Mouse (Mus musculus): Measurements from ENCODE around the gene Triobp. TPM values are rescaled to one million over a fixed set of nuclear protein-coding genes. Genes with fewer than 3 reads are reported as not detected.

Gene Triobp
- total RNA-seq, 2 experiments from 2014 or later, result 36.7 to 40.3 TPM

DNA sequence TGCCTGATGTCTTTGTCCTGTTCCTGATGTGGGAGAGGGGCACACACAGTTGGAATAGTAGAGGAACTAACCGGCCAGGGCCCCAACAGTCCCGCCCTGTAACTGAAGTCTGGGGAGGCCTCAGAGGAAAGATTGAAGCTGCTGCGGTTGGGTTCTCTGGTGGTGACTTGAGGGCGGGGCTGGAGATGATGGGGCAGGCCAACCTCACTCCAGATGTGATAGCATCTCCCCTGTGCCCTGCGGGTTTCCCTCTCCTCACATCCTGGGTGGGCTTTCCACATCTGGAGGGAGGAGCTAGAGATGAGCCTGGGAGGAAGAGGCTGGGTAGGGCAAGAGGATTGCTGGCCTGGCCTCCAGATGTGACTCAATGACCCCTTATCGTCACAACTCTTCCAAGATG is 23.9 kb upstream of the Triobp start:
- DNase-seq, result no peak
- intact Hi-C loops (cut with DNase I), result no loop called here

DNA sequence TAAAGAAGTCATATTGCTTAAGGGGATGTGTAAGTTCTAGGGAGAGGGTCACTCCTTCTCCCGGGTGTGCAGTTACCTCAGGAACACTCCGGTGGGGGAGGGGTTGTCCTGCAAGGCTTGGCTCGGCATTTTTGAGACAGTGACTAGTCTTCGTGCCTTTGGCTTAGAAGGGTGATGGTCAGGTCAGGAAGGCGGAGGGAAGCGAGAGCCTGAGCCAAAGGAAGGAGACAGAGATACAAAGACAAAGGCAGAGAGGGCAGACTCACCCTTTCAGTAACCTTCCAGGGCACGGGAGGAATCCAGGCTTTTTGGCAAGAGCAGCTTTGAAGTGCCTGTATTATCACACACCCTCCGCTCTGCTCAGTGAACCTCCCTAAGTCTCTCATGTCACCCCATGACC is 22.4 kb upstream of the Triobp start:
- no peak for DNase-seq
- intact Hi-C loops (cut with DNase I), result no loop called here

DNA sequence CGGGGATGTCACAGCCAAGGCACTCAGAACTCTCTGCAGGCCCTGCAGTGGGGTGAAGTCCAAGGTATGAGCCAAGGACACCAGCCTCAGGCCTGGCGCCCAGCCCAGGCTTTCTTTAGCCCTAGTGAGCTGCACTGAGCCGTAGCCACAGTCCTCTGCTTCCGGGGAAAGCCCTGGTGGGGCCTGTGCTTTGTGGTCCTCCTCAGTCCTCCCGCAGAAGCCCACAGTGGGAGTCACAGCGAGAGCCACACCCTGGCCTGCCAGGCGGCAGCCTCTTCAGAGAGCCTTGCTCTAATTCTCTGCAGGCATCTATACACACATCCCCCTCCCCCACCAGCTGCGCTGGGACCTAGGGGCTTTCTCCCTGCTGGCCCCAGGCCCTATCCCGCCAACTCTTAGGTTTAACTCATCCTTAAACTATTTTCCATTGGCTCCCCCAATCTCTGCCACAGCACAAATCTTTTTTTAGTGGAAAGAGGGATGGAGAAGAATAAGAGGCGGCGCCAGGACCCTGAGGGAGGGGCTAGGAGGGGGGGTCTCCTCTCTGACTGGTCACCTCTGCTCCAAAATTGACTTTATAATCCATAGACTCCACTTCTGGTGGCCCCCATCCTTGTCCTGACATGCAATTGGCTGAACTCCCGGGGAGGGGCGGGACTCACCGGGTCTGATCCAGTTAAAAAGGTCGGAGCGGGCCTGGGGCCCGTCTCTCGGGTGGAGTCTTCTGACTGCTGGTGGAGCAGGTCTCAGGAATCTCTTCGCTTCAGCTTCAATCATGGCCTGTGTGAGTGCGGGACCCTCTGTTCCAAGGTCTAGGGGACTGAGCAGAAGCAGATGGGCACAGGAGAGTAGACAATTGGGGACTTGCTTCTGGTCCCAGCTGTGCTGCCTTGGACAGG is 21.3 kb upstream of the Triobp start, which contains the start of gene Lgals1:
TSS of gene Lgals1 (plus strand) at position 705 of the 899 bp plus-strand sequence.
- peak; percentile 89 for DNase-seq
- intact Hi-C loops (cut with DNase I), result no loop called here

DNA sequence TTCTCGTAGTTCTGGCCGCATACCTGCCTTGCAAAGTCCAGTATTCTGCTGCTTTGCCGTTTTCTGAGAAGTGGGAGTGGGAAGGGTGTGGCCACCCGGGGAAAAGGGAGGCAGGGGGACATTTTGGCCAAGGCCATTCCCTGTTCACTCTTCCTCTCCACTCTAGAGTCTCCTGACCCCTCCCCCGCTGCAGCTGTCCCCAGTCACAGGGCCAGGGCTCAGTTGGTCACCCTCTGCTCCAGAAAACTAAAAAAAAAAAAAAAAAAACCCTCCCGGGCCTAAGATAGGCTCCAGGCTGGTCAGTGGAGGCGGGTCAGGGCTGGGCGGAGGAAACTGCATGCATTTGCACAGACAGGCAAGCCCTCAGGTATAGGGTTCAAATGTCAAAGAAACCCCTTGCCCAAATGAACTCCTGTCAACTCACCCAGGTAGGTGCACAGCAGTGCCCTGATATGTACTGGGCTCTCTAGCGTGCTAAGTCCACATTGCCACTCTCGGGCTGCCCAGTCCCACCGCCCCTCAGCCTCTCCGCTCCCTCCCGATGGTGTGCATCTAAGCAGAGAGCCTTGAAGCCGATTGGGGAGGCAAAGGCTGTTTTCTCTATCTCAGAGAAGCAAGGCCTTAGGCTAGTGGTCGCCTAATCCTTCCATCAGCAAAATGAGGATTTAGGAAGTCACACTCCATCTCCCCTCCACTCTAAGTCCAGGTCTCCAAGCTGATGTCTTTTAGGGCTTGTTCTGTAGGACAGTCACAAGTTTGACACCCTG is 20.3 kb upstream of the Triobp start:
- DNase-seq, result peak; percentile 44 to 54
- intact Hi-C loops (cut with DNase I), result no loop called here

DNA sequence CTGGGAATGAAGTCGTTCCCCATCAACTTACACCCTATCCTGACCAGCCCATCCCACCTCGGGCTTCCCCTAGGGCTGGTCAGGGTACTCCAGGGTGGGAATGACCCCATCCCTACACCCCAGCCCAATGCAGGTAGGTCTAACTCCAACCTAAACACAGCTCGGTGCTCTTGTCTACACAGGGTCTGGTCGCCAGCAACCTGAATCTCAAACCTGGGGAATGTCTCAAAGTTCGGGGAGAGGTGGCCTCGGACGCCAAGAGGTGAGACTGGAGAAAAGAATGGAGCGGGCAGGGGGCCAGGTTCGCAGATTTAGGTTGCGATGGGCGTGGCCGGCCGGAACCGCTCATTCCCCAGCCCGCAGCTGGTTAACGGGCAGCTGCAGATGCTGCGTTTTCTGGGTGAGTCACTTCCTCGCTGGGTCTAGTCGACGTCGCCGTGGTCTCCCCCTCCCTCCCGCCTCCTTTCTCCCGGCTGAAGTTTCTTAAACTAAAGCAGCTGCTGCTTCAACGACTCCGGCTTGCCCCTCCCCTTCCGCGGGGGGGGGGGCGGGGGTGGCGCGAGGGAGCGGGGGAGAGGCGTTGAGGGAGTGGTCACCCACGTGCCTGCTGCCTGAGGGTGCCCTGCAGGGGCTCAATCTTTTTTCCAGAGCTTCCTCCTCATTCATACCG is 19.6 kb upstream of the Triobp start:
- DNase-seq, result peak; percentile 68 to 69
- intact Hi-C loops (cut with DNase I), result no loop called here

DNA sequence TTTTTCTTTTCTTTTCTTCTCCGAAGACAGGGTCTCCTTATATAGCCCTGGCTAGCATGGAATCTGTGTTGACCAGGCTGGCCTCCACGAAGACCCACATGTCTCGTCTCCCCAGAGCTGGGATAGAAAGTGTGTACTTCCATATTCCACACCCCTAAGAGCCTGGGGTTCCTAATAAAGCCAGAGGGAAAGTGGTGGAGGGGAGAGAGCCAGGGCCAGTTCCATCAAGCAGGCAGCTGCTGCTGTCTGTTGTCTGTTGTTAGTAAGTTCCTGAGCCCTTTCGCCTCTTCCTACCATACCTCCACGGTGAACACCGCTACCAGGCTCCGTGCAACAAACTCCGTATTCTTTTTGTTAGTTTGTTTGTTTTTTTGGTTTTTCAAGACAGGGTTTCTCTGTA is 19.0 kb upstream of the Triobp start:
- intact Hi-C loops (cut with DNase I), result no loop called here
- no peak for DNase-seq

DNA sequence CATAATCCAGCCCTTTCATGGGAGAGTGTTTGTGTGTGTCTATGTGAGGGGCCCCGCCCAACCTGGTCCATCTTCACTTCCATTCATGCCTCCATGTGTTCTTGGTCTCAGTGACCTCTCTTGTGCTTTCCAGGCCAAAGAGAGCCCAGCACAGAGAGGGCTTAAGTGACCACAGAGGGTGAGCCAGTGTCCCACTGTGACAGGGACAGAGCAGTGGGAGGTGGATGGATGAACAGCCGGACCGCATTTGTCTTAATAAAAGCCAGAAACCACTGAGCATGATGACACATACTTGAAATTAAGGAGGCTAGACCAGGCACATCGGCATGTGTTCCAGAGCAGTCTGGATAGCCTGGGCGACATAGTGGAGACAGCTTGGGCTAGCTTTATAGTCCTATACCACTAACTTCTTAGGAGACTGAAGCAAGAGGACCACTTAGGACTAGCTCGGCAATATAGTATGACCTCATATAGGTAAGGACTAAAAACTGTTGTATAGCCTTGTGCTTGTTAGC is 17.3 kb upstream of the Triobp start:
- intact Hi-C loops (cut with DNase I), result no loop called here
- no peak for DNase-seq

DNA sequence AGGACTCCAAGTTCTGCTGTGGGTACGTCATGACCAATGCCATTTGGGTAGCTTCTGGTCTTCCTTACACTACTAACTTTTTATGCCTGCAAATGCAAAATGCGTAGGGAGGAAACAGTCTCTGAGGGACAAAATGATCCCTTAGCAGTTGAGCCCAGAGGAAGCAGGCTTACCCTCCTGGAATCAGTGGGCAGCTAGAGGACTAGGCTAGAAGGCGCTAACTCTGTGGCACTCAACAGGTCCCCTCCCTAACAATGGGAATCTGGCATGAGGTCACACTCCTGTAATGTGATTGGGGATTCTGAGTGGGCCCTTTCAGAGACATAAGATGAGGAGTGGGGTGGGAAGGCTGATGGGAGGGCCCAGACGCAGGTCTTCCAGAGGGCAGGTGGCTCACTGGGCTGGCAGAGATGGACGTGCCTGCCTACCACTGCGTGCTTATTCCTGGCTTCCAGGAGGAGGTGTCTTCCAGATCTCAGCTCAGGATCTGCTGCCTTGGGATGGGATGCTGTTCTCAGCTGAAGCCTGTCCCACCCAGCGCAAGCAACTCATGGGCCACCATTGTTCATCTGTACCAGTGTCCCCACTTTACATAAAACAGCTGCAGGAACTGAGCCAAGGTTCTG is 16.6 kb upstream of the Triobp start:
- no peak for DNase-seq
- intact Hi-C loops (cut with DNase I), result loop anchor here (1.0 kb wide), 1 partner anchor 16 kb away; no protein-coding TSS in a partner anchor

DNA sequence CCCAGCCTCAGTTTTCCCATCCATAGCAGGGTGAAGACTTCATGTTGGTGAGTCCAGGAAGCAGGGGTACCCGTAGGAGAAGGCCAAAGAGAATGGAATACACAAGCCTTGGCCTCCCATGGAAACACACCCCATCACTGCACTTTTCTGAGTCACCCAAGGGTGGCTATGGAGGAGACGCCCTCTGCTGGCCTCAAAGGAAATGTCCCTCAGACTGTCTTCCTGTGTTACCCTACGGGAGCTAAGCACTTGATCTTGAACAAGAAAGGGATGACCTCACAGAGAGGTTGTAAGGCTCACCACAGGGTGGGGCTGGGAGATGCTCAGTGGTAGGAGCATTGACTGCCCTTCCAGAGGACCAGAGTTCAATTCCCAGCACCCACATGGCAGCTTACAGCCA is 15.9 kb upstream of the Triobp start:
- intact Hi-C loops (cut with DNase I), result loop anchor here (1.0 kb wide), 1 partner anchor 16 kb away; no protein-coding TSS in a partner anchor
- DNase-seq, result peak; percentile 57 to 70

DNA sequence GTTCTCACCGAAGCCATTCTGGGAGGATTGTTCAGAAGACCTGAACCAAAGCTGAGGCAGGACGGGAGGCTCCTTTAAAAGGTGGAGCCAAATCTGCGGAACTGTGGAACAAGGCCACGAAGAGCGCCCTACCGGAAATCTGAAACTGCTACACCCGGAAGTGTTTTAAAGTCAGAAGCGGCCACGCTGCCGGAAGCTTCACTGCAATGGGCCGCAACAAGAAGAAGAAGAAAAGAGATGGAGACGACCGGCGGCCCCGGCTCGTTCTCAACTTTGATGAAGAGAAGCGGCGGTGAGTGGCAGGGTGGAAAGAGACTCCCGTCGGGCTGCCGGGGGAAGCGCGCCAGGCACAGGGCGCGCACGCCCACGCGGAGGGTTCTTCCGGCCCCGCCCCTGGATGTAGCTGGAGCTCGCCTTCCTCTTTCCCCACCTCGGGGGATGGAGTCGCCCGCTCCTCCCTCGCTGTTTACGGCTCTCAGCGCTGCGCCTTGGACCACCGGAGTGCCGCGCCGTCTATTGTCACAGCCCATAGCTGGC is 12.7 kb upstream of the Triobp start, which contains the start of gene Nol12:
TSS of gene Nol12 (plus strand) at position 150 of the 537 bp plus-strand sequence.
- intact Hi-C loops (cut with DNase I), result loop anchor here (2.0 kb wide), 1 partner anchor 58 kb away; the partner anchor contains the start of gene Gga1
- peak; percentile 85 to 87 for DNase-seq

DNA sequence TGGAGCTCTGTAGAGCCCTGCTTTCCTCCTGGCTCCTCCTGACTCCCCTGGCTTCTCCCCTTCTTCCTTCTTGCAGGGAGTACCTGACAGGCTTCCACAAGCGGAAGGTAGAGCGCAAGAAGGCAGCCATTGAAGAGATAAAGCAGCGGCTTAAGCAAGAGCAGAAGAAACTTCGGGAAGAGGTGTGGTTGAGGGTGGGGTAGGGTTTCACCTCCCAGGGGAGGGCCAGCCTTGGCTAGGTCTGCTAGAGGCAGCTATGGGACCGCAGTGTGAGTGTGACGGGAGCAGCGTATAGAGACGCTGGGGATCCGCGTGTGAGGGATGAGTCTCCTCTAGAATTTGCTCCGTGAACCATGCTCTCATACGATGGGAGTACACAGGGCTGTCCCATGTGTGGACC is 11.1 kb upstream of the Triobp start:
- DNase-seq, result no peak
- intact Hi-C loops (cut with DNase I), result no loop called here

DNA sequence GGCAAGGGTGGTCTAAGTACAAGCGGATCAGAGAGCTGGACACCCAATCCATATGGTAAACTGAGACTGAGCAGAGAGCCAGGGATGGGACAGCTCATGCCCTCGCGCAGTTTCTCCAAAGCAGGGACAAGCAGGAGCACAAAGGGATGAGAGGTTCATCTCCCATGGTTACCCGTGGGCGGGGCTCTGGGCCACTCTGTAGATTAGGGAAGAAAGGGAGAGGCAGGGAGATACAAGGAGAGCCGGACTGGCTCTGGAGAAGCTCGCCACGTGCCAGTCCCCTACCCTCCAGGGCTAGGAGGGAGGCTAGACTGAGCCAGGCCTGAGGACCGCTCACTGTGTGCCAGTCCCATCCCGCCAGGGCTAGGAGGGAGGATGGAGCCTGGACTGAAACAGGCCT is 10.2 kb upstream of the Triobp start:
- no peak for DNase-seq
- intact Hi-C loops (cut with DNase I), result no loop called here

DNA sequence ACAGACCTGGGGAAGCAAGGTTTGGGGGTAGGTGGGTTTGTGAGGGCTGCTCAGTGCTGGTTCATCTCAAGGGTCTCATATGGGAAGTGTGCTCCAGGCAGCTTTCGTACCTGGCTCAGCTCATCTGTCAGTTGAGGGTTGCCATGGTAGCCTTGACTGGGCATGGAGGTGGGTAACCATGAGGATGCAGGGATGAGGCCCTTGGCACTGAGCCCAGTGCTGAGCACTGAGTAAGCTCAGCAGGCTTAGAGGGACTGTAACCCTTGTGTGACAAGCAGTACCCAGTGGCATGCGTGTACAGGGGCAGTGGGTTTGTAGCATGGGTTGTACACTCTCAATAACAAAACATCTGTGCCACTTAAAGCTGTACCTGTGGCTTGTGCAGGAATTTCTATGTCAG is 9.6 kb upstream of the Triobp start:
- DNase-seq, result no peak
- intact Hi-C loops (cut with DNase I), result no loop called here

DNA sequence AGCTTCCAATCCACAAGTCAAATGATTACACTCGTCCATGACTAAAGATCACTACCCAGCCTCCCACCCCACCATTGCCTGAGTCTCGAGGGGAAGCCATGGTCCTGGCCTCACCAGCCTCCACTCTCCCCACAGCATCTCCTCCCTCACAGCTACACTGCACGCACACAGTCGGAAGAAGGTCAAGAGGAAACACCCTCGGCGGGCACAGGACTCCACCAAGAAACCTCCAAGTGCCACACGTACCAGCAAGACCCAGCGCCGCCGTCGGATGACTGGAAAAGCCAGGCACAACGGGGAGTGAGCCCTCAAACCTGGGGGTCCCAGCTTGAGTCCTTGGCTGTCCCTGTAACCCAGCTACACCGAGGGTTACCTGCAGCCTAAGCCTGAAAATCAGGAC is 7.2 kb upstream of the Triobp start:
- intact Hi-C loops (cut with DNase I), result loop anchor here (5.0 kb wide), 1 partner anchor 38 kb away; no protein-coding TSS in a partner anchor

DNA sequence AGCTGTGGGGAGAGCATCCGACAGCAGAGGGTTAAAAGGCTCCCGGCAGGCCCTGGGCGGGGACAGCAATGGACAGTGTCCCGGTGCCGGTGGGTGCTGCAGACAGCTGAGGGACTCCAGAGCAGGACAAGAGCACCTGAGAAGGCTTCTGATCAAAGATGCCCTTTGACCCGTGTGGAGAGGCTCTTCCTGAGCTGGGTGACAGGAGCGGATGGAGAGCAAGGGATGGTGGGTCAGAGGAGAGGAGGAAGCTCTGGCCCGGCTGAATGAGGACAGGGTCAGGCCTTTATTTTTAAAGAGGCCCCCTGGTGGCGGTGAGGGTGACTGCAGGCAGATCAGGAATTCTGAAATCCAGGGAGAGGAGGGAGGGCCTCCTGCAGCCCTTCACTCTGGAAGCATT is 4.9 kb upstream of the Triobp start:
- peak; percentile 86 to 87 for DNase-seq
- intact Hi-C loops (cut with DNase I), result loop anchor here (1.0 to 5.0 kb wide), 2 partner anchors 27 to 40 kb away; no protein-coding TSS in a partner anchor

More for the DNA sequence above, 7.2 kb upstream of the Triobp start:
- DNase-seq, result no peak

DNA sequence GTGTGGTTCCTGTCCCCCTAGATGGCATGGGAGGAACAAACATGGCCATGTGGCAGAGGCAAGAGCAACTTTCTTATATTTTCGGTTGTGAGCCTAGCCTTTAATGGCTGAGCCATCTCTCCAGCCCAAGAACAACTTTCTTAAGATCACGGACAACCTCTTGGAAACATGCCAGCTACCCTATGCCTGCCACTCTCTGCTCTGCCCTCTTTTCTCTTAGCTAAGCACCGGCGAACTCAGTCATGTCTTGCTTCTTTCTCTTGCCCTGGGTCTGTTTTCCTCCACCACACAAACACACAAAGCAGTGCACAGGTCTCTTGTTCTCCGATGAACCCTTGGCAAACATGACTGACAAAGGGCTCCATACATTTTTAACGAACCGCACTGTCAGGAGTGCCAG is 1.3 kb upstream of the Triobp start:
- DNase-seq, result no peak
- intact Hi-C loops (cut with DNase I), result no loop called here

DNA sequence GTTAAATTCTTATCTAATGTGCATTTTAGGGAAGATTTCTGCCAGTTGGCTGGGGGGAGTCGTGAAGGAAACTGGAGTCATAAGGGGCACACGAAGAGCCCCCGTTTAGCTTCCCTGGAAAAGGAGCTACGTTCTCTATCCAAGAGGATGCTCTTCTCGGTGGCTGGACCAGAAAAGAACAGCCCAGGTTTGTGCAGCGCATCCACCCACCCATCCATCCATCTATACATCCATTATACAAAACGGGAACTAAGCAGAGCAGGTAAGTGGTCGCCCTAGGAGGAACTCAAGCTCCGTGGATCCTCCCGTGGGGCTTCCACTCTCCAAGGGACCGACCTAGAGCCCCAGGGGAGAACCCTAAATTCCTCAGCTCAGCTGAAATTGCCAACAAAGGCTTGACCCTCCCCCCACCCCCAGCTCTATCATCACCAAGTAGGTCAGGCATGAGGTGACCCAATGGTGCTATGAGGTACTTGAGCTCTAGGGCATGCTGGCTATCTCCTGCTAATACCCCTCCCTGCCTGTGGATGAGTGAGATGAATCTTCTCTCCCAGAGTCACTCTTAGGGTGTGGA is 715 bp downstream of the Triobp start:
- intact Hi-C loops (cut with DNase I), result no loop called here
- DNase-seq, result no peak

DNA sequence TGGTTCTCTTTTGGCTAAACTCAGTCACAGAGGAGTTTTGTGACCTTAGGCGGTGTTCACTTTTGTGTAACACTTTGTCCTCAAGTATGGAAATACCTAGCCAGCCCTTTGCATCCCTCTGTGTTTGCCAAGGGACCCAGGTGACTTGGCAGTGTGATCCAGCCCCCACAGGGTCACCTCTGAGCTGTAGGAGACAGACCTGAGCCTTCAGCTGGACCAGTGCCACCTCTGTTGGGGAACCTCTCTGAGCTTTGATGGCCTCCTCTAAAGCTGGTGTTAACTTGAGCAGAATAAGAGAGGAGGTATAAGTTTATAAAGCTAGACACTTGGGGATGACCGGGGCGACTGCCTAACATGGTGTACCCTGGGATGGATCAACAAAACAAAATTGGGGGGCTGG is 1.4 kb downstream of the Triobp start:
- intact Hi-C loops (cut with DNase I), result no loop called here
- DNase-seq, result no peak

DNA sequence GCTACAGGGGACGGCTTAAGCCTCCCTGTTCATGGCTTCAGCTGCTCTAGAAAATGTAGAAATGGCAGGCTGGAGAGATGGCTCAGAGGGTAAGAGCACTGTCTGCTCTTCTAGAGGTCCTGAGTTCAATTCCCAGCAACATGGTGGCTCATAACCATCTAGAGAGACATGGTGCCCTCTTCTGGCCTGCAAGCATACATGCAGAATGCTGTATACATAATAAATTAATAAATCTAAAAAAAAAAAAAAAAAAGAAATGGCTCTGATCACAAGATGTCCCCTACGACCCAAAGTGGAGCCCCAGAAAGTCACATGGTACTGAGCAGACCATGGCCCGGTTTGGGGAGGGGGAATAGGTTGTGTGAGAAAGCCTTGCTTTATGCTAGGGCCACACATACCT is 8.1 kb downstream of the Triobp start:
- intact Hi-C loops (cut with DNase I), result no loop called here
- DNase-seq, result no peak

All from heart, postnatal 36 days (tissue).